Mouse (Mus musculus) liver, adult 2 months (tissue): Measurements from ENCODE around the gene Gm43638. TPM values are rescaled to one million over a fixed set of nuclear protein-coding genes. Genes with fewer than 3 reads are reported as not detected.
"Not testable (repeated sequence)": the region's sequence is repeated elsewhere in the genome, so short reads cannot be mapped to it uniquely, and the experiment has no call there.

ENCODE experiments used
- DNase-seq: peaks from one replicate; pipeline ENCODE4 v3.0.0-alpha.2; 2011; ENCODE audit warnings: low read depth, low spot score; ENCODE audit errors: extremely low read depth
- H3K27ac ChIP-seq: fragments of 200-500 bp; replicated peaks from 2 replicates; pipeline ENCODE4 v1.5.1; 2012; ENCODE audit warnings: low read depth, mild to moderate bottlenecking, control low read depth, inconsistent platforms, low read length; ENCODE audit not compliant: insufficient read depth
- H3K27me3 ChIP-seq: fragments of 200-500 bp; 2 replicates; pipeline ENCODE4 v1.6.1; 2012; ENCODE audit warnings: mild to moderate bottlenecking, moderate library complexity, low read length, inconsistent platforms; ENCODE audit not compliant: control insufficient read depth, insufficient read depth
- H3K36me3 ChIP-seq: fragments of 200-500 bp; 2 replicates; pipeline ENCODE4 v1.6.1; 2012; ENCODE audit warnings: low read length, inconsistent platforms; ENCODE audit not compliant: control insufficient read depth, insufficient read depth
- H3K4me1 ChIP-seq: fragments of 200-500 bp; 2 replicates; pipeline ENCODE4 v1.6.1; 2011; ENCODE audit warnings: low read length; ENCODE audit not compliant: control insufficient read depth, insufficient read depth
- H3K4me3 ChIP-seq: fragments of 200-500 bp; 2 replicates; pipeline ENCODE4 v1.5.1; 2011; ENCODE audit warnings: low read depth, mild to moderate bottlenecking, control low read depth, low read length, moderate library complexity; ENCODE audit not compliant: insufficient read depth
- H3K79me2 ChIP-seq: fragments of 200-500 bp; 2 replicates; pipeline ENCODE4 v1.6.1; 2012; ENCODE audit warnings: inconsistent platforms, mild to moderate bottlenecking, low read length, moderate library complexity; ENCODE audit not compliant: control insufficient read depth, insufficient read depth
- H3K9ac ChIP-seq: fragments of 200-500 bp; 2 replicates; pipeline ENCODE4 v1.6.1; 2012; ENCODE audit warnings: low read depth, mild to moderate bottlenecking, control low read depth, inconsistent platforms, low read length
- CTCF ChIP-seq: fragments of 200-500 bp; IDR thresholded peaks from 2 replicates; pipeline ENCODE4 v1.5.1; 2011; ENCODE audit warnings: low read depth, low read length, control low read depth
- POLR2A ChIP-seq: fragments of 200-500 bp; IDR thresholded peaks from 2 replicates; pipeline ENCODE4 v1.6.1; 2011; ENCODE audit warnings: low read length, control low read depth; ENCODE audit not compliant: insufficient read depth; ENCODE audit errors: extremely low read depth
- WGBS: fragments of 180-500 bp; shearing (Covaris S2); methylation state at CpG from one replicate; pipeline ENCODE4 v1.1.7; 2018; 5-methylcytosine and 5-hydroxymethylcytosine counted together
- polyA plus RNA-seq: library from polyadenylated mRNA; depleted of rRNA; stranded (reverse); fragments of >200 nt; gene quantifications from 2 replicates; pipeline ENCODE4 v1.2.3, GENCODE M21; 2012; rRNA removed
- total RNA-seq: library from RNA; depleted of rRNA; stranded (reverse); fragments of >200 nt; gene quantifications from 2 replicates; pipeline ENCODE4 v1.2.3, GENCODE M21; 2014; rRNA removed

The Gm43638 gene
- total and polyA plus RNA-seq, 2 experiments, result not detected

- Histone ChIP-seq H3K36me3 (no peaks in the 10 kb centered on the region), H3K27me3 (no peaks in the 10 kb centered on the region), H3K27ac (peak overlapping the region; percentile 63), H3K79me2 (no peaks in the 10 kb centered on the region), H3K4me3 (peak overlapping the region; percentile 16; the same call in 1 of the 2 replicates), H3K9ac (no peak overlapping the region), H3K4me1 (peaks cover 7% of the 10 kb centered on the region; the same call in 1 of the 2 replicates)
- no peak for TF ChIP-seq CTCF
- no peak for TF ChIP-seq POLR2A
- 27% methylated on average over 3 of the region's 3 CpGs for WGBS
- peak; percentile 86 for DNase-seq
Measured at GRCm38 (mm10) chr5:87456216-87456850, 30.3 kb downstream of the Gm43638 start.

GRCm38 (mm10) chr5:87455519-87455918 lies 31.1 kb downstream of the Gm43638 start:
- H3K79me2 ChIP-seq, result no peaks in the 10 kb centered on the region
- H3K27ac ChIP-seq, result no peak overlapping the region
- DNase-seq, result no peak
- no peak overlapping the region for H3K4me3 ChIP-seq
- H3K27me3 ChIP-seq, result no peaks in the 10 kb centered on the region
- no peak overlapping the region for H3K9ac ChIP-seq
- H3K4me1 ChIP-seq, result peaks cover 7% of the 10 kb centered on the region; the same call in 1 of the 2 replicates
- H3K36me3 ChIP-seq, result no peaks in the 10 kb centered on the region
- no peak for TF ChIP-seq POLR2A
- TF ChIP-seq CTCF, result no peak

GRCm38 (mm10) chr5:87452514-87452913 lies 34.1 kb downstream of the Gm43638 start:
- H3K4me1 ChIP-seq, H3K27me3 ChIP-seq, H3K79me2 ChIP-seq, H3K27ac ChIP-seq, H3K4me3 ChIP-seq, H3K9ac ChIP-seq, DNase-seq, H3K36me3 ChIP-seq: not testable (repeated sequence)
- 66% methylated on average over 3 of the region's 5 CpGs for WGBS

GRCm38 (mm10) chr5:87436264-87436663 lies 50.3 kb downstream of the Gm43638 start:
- H3K4me3 ChIP-seq, result no peak overlapping the region
- peak overlapping the region; percentile 89 for H3K27ac ChIP-seq
- H3K36me3 ChIP-seq, result no peaks in the 10 kb centered on the region
- peak; percentile 73 for DNase-seq
- peak overlapping the region; percentile 68 for H3K9ac ChIP-seq
- H3K79me2 ChIP-seq, result no peaks in the 10 kb centered on the region; the same call in 1 of the 2 replicates
- WGBS, result 31% methylated on average over 3 of the region's 3 CpGs
- H3K27me3 ChIP-seq, result no peaks in the 10 kb centered on the region
- H3K4me1 ChIP-seq, result no peaks in the 10 kb centered on the region
- TF ChIP-seq CTCF (no peak), POLR2A (no peak)

GRCm38 (mm10) chr5:87425676-87426075 lies 60.9 kb downstream of the Gm43638 start:
- TF ChIP-seq POLR2A (no peak), CTCF (no peak)
- peak; percentile 63 for DNase-seq
- Histone ChIP-seq H3K36me3 (no peaks in the 10 kb centered on the region), H3K27ac (no peak overlapping the region), H3K9ac (no peak overlapping the region), H3K4me3 (no peak overlapping the region), H3K4me1 (peaks cover 7% of the 10 kb centered on the region; the same call in 1 of the 2 replicates), H3K79me2 (no peaks in the 10 kb centered on the region), H3K27me3 (no peaks in the 10 kb centered on the region)
- 20% methylated on average over 3 of the region's 3 CpGs for WGBS

GRCm38 (mm10) chr5:87424041-87424440 lies 62.6 kb downstream of the Gm43638 start, which contains the start of gene Ugt2b38:
Gene Ugt2b38, minus strand, starts transcription at chr5:87424203.
- H3K9ac ChIP-seq, H3K4me3 ChIP-seq, H3K79me2 ChIP-seq, H3K36me3 ChIP-seq, H3K4me1 ChIP-seq, DNase-seq, H3K27ac ChIP-seq, H3K27me3 ChIP-seq: not testable (repeated sequence)
- 79% methylated on average over 2 of the region's 2 CpGs for WGBS

Other genes starting within 250 kb of the Gm43638 start
- 5.4 and 23.8 TPM in 2 replicates for gene Ugt2b37, start 232.0 kb downstream of the Gm43638 start, total RNA-seq
- 1.7 and 3.0 TPM in 2 replicates for gene Ugt2b37, start 232.0 kb downstream of the Gm43638 start, polyA plus RNA-seq
- 509 and 549 TPM in 2 replicates for gene Ugt2a3, start 149.6 kb downstream of the Gm43638 start, total RNA-seq
- gene Ugt2a3, start 149.6 kb downstream of the Gm43638 start, polyA plus RNA-seq, result 108 and 121 TPM in 2 replicates
- gene Ugt2b38, start 62.6 kb downstream of the Gm43638 start, total RNA-seq, result 3.0 and 3.7 TPM in 2 replicates
- gene Ugt2b38, start 62.6 kb downstream of the Gm43638 start, polyA plus RNA-seq, result 0.05 and 1.4 TPM in 2 replicates
- gene Ugt2a2, start 4.5 kb downstream of the Gm43638 start, total RNA-seq, result not detected in 2 replicates
- gene Ugt2a2, start 4.5 kb downstream of the Gm43638 start, polyA plus RNA-seq, result not detected in 2 replicates
- gene Ugt2a1, start 4.1 kb upstream of the Gm43638 start, total RNA-seq, result not detected in 2 replicates
- gene Ugt2a1, start 4.1 kb upstream of the Gm43638 start, polyA plus RNA-seq, result not detected in 2 replicates
- gene Sult1b1, start 51.4 kb upstream of the Gm43638 start, total RNA-seq, result 21.9 and 36.1 TPM in 2 replicates
- gene Sult1b1, start 51.4 kb upstream of the Gm43638 start, polyA plus RNA-seq, result 1.9 and 3.7 TPM in 2 replicates
- 141 and 268 TPM in 2 replicates for gene Sult1d1, start 82.2 kb upstream of the Gm43638 start, total RNA-seq
- gene Sult1d1, start 82.2 kb upstream of the Gm43638 start, polyA plus RNA-seq, result 6.7 and 10.2 TPM in 2 replicates
- gene Sult1e1, start 104.8 kb upstream of the Gm43638 start, total RNA-seq, result 0.09 and 0.20 TPM in 2 replicates
- gene Sult1e1, start 104.8 kb upstream of the Gm43638 start, polyA plus RNA-seq, result 0.49 TPM in 1 of 2 replicates, not detected in the other
- not detected in 2 replicates for gene Csn1s1, start 179.4 kb upstream of the Gm43638 start, total RNA-seq
- not detected in 2 replicates for gene Csn1s1, start 179.4 kb upstream of the Gm43638 start, polyA plus RNA-seq
- gene Csn2, start 212.8 kb upstream of the Gm43638 start, total RNA-seq, result not detected in 2 replicates
- gene Csn2, start 212.8 kb upstream of the Gm43638 start, polyA plus RNA-seq, result 0.14 TPM in 1 of 2 replicates, not detected in the other